Mouse (Mus musculus) stomach, embryonic 16.5 days (tissue): ENCODE results near the gene Fcrla. TPM values are rescaled to one million over a fixed set of nuclear protein-coding genes. Genes with fewer than 3 reads are reported as not detected.
"Not testable (repeated sequence)": the region's sequence is repeated elsewhere in the genome, so short reads cannot be mapped to it uniquely, and the experiment has no call there.

Experiments
- ATAC-seq: fragments of 200-750 bp; cut with Nextera tagmentation; 2 replicates; pipeline ENCODE4 v1.8.0; 2017; ENCODE audit warnings: moderate number of reproducible peaks, moderate TSS enrichment; ENCODE audit not compliant: insufficient read depth, low FRiP score
- H3K27ac ChIP-seq: fragments of 300-500 bp; sonication (generic); 2 replicates; pipeline ENCODE4 v1.5.1; 2014; ENCODE audit warnings: low read length
- H3K27me3 ChIP-seq: fragments of 300-500 bp; sonication (generic); 2 replicates; pipeline ENCODE4 v1.6.1; 2014; ENCODE audit warnings: low read length, control low read depth, mixed read lengths; ENCODE audit not compliant: control insufficient read depth, insufficient read depth
- H3K36me3 ChIP-seq: fragments of 300-500 bp; sonication (generic); 2 replicates; pipeline ENCODE4 v1.6.1; 2014; ENCODE audit warnings: low read length; ENCODE audit not compliant: control insufficient read depth, insufficient read depth
- H3K4me1 ChIP-seq: fragments of 300-500 bp; sonication (generic); 2 replicates; pipeline ENCODE4 v1.6.1; 2014; ENCODE audit warnings: low read length, control low read depth, mixed read lengths; ENCODE audit not compliant: control insufficient read depth, insufficient read depth
- H3K4me2 ChIP-seq: fragments of 300-500 bp; sonication (generic); 2 replicates; pipeline ENCODE4 v1.6.1; 2014; ENCODE audit warnings: low read depth, low read length, mixed read lengths
- H3K4me3 ChIP-seq: fragments of 300-500 bp; sonication (generic); replicated peaks from 2 replicates; pipeline ENCODE4 v1.5.1; 2014; ENCODE audit warnings: mild to moderate bottlenecking, low read length
- H3K9ac ChIP-seq: fragments of 300-500 bp; sonication (generic); 2 replicates; pipeline ENCODE4 v1.6.1; 2014; ENCODE audit warnings: low read length
- H3K9me3 ChIP-seq: fragments of 300-500 bp; sonication (generic); replicated peaks from 2 replicates; pipeline ENCODE4 v1.6.1; 2016; ENCODE audit warnings: low read length, control low read depth; ENCODE audit not compliant: control insufficient read depth
- WGBS: fragments of 180-500 bp; shearing (Covaris S2); extraction: QIAGEN DNeasy Blood & Tissue Kit; methylation state at CpG from one replicate; pipeline ENCODE4 v1.1.7; 2014; 5-methylcytosine and 5-hydroxymethylcytosine counted together
- polyA plus RNA-seq: library from polyadenylated mRNA; unstranded; fragments of >200 nt; fragmentation: Nextera tagmentation; extraction: Ambion mirVana; gene quantifications from 2 replicates; pipeline ENCODE4 v1.2.1, GENCODE M21; 2015

The Fcrla gene
- polyA plus RNA-seq: 0.15 TPM in 1 of 2 replicates, not detected in the other

- Histone ChIP-seq H3K4me1 (no peaks in the 10 kb centered on the region), H3K27ac (no peak within 1 kb of the TSS), H3K27me3 (no peaks in the 10 kb centered on the region), H3K4me2 (no peak within 1 kb of the TSS), H3K4me3 (no peak within 1 kb of the TSS), H3K36me3 (no peaks in the 10 kb centered on the region), H3K9ac (no peak within 1 kb of the TSS), H3K9me3 (no peaks in the 10 kb centered on the region)
- ATAC-seq: no peak
- 82% methylated on average over 3 of the region's 3 CpGs for WGBS
These were observed at the start of gene Fcrla for GRCm38 (mm10) chr1:170927378-170927777. Fcrla (minus strand) TSS chr1:170927583.

- ATAC-seq: no peak
- no peak within 1 kb of the TSS for H3K4me2 ChIP-seq
- H3K4me3 ChIP-seq: no peak within 1 kb of the TSS
- no peaks in the 10 kb centered on the region for H3K9me3 ChIP-seq
- no peaks in the 10 kb centered on the region for H3K27me3 ChIP-seq
- H3K4me1 ChIP-seq: no peaks in the 10 kb centered on the region
- H3K27ac ChIP-seq: no peak within 1 kb of the TSS
- 81% methylated on average over 5 of the region's 5 CpGs for WGBS
- no peak within 1 kb of the TSS for H3K9ac ChIP-seq
- H3K36me3 ChIP-seq: no peaks in the 10 kb centered on the region
These were observed 49.1 kb upstream of the Fcrla start, which contains the start of gene Fcgr2b for GRCm38 (mm10) chr1:170976447-170976846. Fcgr2b (minus strand) TSS chr1:170976547.

- Histone ChIP-seq H3K27me3 (no peaks in the 10 kb centered on the region), H3K4me2 (no peak overlapping the region), H3K9me3 (no peaks in the 10 kb centered on the region), H3K9ac (no peak overlapping the region), H3K4me3 (no peak overlapping the region), H3K36me3 (no peaks in the 10 kb centered on the region), H3K27ac (no peak overlapping the region), H3K4me1 (no peaks in the 10 kb centered on the region)
- 65% methylated on average over 7 of the region's 7 CpGs for WGBS
- ATAC-seq: no peak
These were observed 48.4 kb upstream of the Fcrla start for GRCm38 (mm10) chr1:170975751-170976161.

DNA sequence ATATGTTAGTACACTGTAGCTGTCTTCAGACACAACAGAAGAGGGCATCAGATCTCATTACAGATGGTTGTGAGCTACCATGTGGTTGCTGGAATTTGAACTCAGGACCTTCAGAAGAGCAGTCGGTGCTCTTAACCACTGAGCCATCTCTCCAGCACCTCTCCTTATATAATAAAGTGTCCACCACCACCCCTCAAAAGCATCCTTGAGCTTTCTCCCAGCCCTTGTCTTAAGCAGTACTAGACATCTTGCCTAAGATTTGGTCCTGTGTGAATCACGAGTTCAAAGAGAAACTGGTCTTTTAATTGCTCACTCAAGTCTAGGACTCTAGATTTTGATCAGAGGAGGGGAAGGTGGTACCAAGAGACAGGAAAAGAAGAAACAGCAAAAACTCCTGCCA lies 48.0 kb upstream of the Fcrla start:
- WGBS: 80% methylated on average over 2 of the region's 2 CpGs
- H3K36me3 ChIP-seq, H3K27me3 ChIP-seq, H3K27ac ChIP-seq, H3K4me1 ChIP-seq, ATAC-seq, H3K9ac ChIP-seq, H3K4me2 ChIP-seq, H3K9me3 ChIP-seq, H3K4me3 ChIP-seq: not testable (repeated sequence)

DNA sequence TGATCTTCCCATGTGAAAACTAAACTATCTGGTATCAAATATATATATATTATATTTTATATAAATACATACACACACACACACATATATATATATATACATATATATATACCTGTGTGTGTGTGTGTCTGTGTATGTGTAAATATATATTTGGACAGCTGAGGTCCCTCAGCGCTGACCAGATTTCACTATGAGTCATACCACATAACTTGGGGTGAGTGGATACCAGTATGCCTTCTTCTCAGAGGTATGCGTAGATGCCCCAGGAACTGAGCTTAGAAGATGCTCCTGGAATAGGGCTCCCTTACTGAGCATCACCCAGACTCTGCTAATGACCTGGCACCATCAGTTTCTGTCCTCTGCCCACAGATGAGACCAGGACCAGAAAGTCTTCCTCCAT lies 47.4 kb upstream of the Fcrla start:
- H3K27me3 ChIP-seq: no peaks in the 10 kb centered on the region
- ATAC-seq: no peak
- 92% methylated on average over 2 of the region's 2 CpGs for WGBS
- H3K4me3 ChIP-seq: no peak overlapping the region
- no peaks in the 10 kb centered on the region for H3K36me3 ChIP-seq
- no peaks in the 10 kb centered on the region for H3K4me1 ChIP-seq
- no peak overlapping the region for H3K27ac ChIP-seq
- no peak overlapping the region for H3K9ac ChIP-seq
- H3K4me2 ChIP-seq: no peak overlapping the region
- H3K9me3 ChIP-seq: no peaks in the 10 kb centered on the region

- no peak for ATAC-seq
- Histone ChIP-seq H3K36me3 (no peaks in the 10 kb centered on the region), H3K4me1 (no peaks in the 10 kb centered on the region), H3K27me3 (no peaks in the 10 kb centered on the region), H3K4me2 (no peak overlapping the region), H3K9ac (no peak overlapping the region), H3K27ac (no peak overlapping the region), H3K4me3 (no peak overlapping the region), H3K9me3 (no peaks in the 10 kb centered on the region)
- 80% methylated on average over 8 of the region's 8 CpGs for WGBS
These were observed 46.8 kb upstream of the Fcrla start for GRCm38 (mm10) chr1:170974171-170974570.

DNA sequence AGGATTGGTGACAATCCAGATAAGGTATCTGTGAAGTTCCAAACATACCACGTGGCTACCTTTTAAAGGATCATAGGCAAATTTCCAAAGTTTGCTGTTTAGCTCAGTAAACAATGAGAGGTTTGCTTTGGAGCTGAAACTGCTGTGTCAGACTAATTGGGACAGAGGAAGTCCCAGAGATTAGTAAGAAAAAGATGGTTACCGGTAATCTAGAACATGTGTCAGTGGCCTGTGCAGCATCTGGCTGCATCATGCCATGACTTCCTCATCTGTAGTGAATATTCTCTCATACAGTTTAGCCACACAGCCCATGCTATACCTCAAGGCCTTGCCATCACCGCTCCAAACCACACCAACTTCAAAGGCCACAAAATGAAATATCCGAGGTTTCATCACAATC lies 45.6 kb upstream of the Fcrla start:
- no peaks in the 10 kb centered on the region for H3K4me1 ChIP-seq
- H3K4me3 ChIP-seq: no peak overlapping the region
- 70% methylated on average over 4 of the region's 4 CpGs for WGBS
- no peaks in the 10 kb centered on the region for H3K9me3 ChIP-seq
- H3K4me2 ChIP-seq: no peak overlapping the region
- H3K36me3 ChIP-seq: no peaks in the 10 kb centered on the region
- ATAC-seq: no peak
- H3K27ac ChIP-seq: no peak overlapping the region
- no peaks in the 10 kb centered on the region for H3K27me3 ChIP-seq
- H3K9ac ChIP-seq: no peak overlapping the region

- Histone ChIP-seq H3K4me3 (no peak overlapping the region), H3K36me3 (no peaks in the 10 kb centered on the region), H3K27ac (no peak overlapping the region), H3K27me3 (no peaks in the 10 kb centered on the region), H3K4me2 (no peak overlapping the region), H3K9ac (no peak overlapping the region), H3K9me3 (no peaks in the 10 kb centered on the region), H3K4me1 (no peaks in the 10 kb centered on the region)
- ATAC-seq: no peak
- WGBS: 73% methylated on average over 6 of the region's 6 CpGs
These were observed 45.1 kb upstream of the Fcrla start for GRCm38 (mm10) chr1:170972494-170972893.

- Histone ChIP-seq H3K27ac (no peak overlapping the region), H3K27me3 (no peaks in the 10 kb centered on the region), H3K9ac (no peak overlapping the region), H3K4me2 (no peak overlapping the region), H3K9me3 (no peaks in the 10 kb centered on the region), H3K4me3 (no peak overlapping the region), H3K36me3 (no peaks in the 10 kb centered on the region), H3K4me1 (no peaks in the 10 kb centered on the region)
- 86% methylated on average over 1 of the region's 1 CpGs for WGBS
- ATAC-seq: no peak
These were observed 41.2 kb upstream of the Fcrla start for GRCm38 (mm10) chr1:170968576-170968975.

DNA sequence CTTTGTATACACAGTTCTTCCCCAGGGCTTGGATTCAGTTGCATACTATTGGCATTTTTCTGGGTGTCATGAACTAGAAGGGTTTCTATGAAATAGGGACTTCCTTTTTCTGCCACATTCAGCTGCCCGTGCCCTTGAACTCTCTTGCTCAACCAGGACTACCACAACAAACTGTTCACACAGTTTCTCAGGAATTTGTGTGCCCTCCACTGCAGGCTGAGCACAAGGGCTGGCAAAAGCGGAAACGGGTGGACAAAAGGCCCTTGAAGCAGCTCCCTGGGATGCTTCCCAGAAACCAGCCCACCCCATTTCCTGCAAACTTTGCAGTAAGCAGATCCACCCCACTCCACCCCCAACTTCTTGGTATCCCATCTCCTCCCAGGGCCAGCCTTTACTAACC lies 40.2 kb upstream of the Fcrla start:
- no peaks in the 10 kb centered on the region for H3K27me3 ChIP-seq
- ATAC-seq: no peak
- no peak overlapping the region for H3K4me2 ChIP-seq
- no peaks in the 10 kb centered on the region for H3K9me3 ChIP-seq
- H3K4me1 ChIP-seq: no peaks in the 10 kb centered on the region
- H3K27ac ChIP-seq: no peak overlapping the region
- no peak overlapping the region for H3K4me3 ChIP-seq
- H3K9ac ChIP-seq: no peak overlapping the region
- WGBS: 80% methylated on average over 3 of the region's 3 CpGs
- no peaks in the 10 kb centered on the region for H3K36me3 ChIP-seq
